Comparison of ENCODE assay signal across 27 mouse cellular contexts in the genomic region with DNA sequence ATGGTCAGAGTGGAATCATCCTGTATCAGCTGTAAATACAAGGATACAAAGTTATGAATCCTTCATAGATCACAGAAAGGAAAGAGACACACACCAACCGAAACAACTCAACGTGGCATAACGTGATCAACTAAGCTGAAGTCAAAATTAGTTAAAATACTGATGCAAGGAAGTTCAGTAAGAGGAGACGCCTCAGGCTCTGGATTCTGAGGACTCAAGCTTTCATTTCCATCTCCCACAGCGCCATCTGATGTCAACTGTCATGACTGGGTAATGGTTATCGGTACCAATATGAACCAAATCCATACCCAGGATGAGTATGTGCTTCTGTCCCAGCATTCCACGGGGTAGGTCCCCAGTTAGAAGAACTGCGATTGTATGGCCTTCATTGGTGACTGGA.
"Had no signal": no experiment of that assay in that cellular context is flagged by ENCODE, and none has a peak within 500 bp of the region (broad histone marks: within the 10 kb centered on the region; RNA-seq: fewer than 3 reads in every experiment).

No protein-coding gene starts in this region.

- H3K27ac ChIP-seq: embryonic facial prominence, embryonic 10.5 days; embryonic facial prominence, embryonic 12.5 days; embryonic facial prominence, embryonic 13.5 days; embryonic facial prominence, embryonic 15.5 days; forebrain, embryonic 10.5 days; forebrain, embryonic 12.5 days; forebrain, embryonic 13.5 days; forebrain, embryonic 15.5 days; gastrocnemius, adult 2 months; heart, adult 2 months had no signal

- H3K9me3 ChIP-seq: embryonic facial prominence, embryonic 10.5 days; embryonic facial prominence, embryonic 12.5 days; embryonic facial prominence, embryonic 13.5 days; embryonic facial prominence, embryonic 15.5 days; forebrain, embryonic 10.5 days; forebrain, embryonic 12.5 days; forebrain, embryonic 13.5 days; forebrain, embryonic 15.5 days had no signal

- ATAC-seq: forebrain, embryonic 13.5 days; forebrain, embryonic 14.5 days; forebrain, embryonic 15.5 days; forebrain, embryonic 16.5 days; forebrain, postnatal 0 days had no signal

- DNase-seq: cerebellum, adult 2 months; cerebellum, adult 8-10 months; cerebellum, adult 9-10 months; cerebellum, adult 9-11 months; cerebellum, postnatal 10 days; cerebellum, postnatal 14 days; cerebellum, postnatal 25 days; cerebellum, postnatal 36 days; embryo, embryonic 11 days; forebrain, postnatal 0 days; gastrocnemius, adult 2 months; gastrocnemius, postnatal 10 days; gastrocnemius, postnatal 14 days; gastrocnemius, postnatal 25 days; gastrocnemius, postnatal 36 days; heart, adult 2 months had no signal

- H3K9ac ChIP-seq: embryonic facial prominence, embryonic 12.5 days; embryonic facial prominence, embryonic 13.5 days; embryonic facial prominence, embryonic 15.5 days; forebrain, embryonic 12.5 days; forebrain, embryonic 13.5 days; forebrain, embryonic 15.5 days; forebrain, postnatal 0 days had no signal

- H3K4me2 ChIP-seq: embryonic facial prominence, embryonic 12.5 days; embryonic facial prominence, embryonic 13.5 days; embryonic facial prominence, embryonic 15.5 days; forebrain, embryonic 12.5 days; forebrain, embryonic 13.5 days; forebrain, embryonic 15.5 days had no signal

- H3K4me3 ChIP-seq: embryonic facial prominence, embryonic 10.5 days; embryonic facial prominence, embryonic 12.5 days; embryonic facial prominence, embryonic 13.5 days; embryonic facial prominence, embryonic 15.5 days; erythroblast, embryonic 14.5 days; forebrain, embryonic 10.5 days; forebrain, embryonic 12.5 days; forebrain, embryonic 13.5 days; forebrain, embryonic 15.5 days; gastrocnemius, adult 2 months; heart, adult 2 months had no signal

- H3K27me3 ChIP-seq: embryonic facial prominence, embryonic 12.5 days; embryonic facial prominence, embryonic 13.5 days; embryonic facial prominence, embryonic 15.5 days; forebrain, embryonic 12.5 days; forebrain, embryonic 13.5 days; forebrain, embryonic 15.5 days had no signal

- H3K4me1 ChIP-seq: embryonic facial prominence, embryonic 10.5 days; embryonic facial prominence, embryonic 12.5 days; embryonic facial prominence, embryonic 13.5 days; embryonic facial prominence, embryonic 15.5 days; forebrain, embryonic 10.5 days; forebrain, embryonic 12.5 days; forebrain, embryonic 13.5 days; forebrain, embryonic 15.5 days had no signal
